Mouse (Mus musculus) urinary bladder, postnatal 25 days (tissue): ENCODE data around the gene Bdh1.
"Not testable (repeated sequence)": the region's sequence is repeated elsewhere in the genome, so short reads cannot be mapped to it uniquely, and the experiment has no call there.

Experiments used
- DNase-seq: peaks from one replicate; pipeline ENCODE4 v3.0.0; 2022; ENCODE audit warnings: low spot score

Gene Bdh1

GRCm38 (mm10) chr16:31422000-31422399, at the start of gene Bdh1:
Gene Bdh1 (plus strand): TSS chr16:31422280.
- DNase-seq: no peak

- DNase-seq: not testable (repeated sequence)
Observed at GRCm38 (mm10) chr16:31372316-31372715, 49.8 kb upstream of the Bdh1 start.

GRCm38 (mm10) chr16:31375877-31376582, 46.0 kb upstream of the Bdh1 start:
- not testable (repeated sequence) for DNase-seq

GRCm38 (mm10) chr16:31388269-31388668, 33.8 kb upstream of the Bdh1 start:
- not testable (repeated sequence) for DNase-seq

- DNase-seq: no peak
Observed at GRCm38 (mm10) chr16:31399231-31399630, 22.8 kb upstream of the Bdh1 start.

GRCm38 (mm10) chr16:31400908-31401692, 21.0 kb upstream of the Bdh1 start:
- no peak for DNase-seq

- DNase-seq: no peak
Observed at GRCm38 (mm10) chr16:31402096-31402495, 20.0 kb upstream of the Bdh1 start.

- DNase-seq: no peak
Observed at GRCm38 (mm10) chr16:31403971-31404370, 18.1 kb upstream of the Bdh1 start.

- DNase-seq: no peak
Observed at GRCm38 (mm10) chr16:31405040-31405439, 17.0 kb upstream of the Bdh1 start.

GRCm38 (mm10) chr16:31407872-31408271, 14.2 kb upstream of the Bdh1 start:
- DNase-seq: no peak

- no peak for DNase-seq
Observed at GRCm38 (mm10) chr16:31410969-31411368, 11.1 kb upstream of the Bdh1 start.

GRCm38 (mm10) chr16:31412321-31412720, 9.8 kb upstream of the Bdh1 start:
- peak; percentile 32 for DNase-seq

- DNase-seq: no peak
Observed at GRCm38 (mm10) chr16:31413777-31414176, 8.3 kb upstream of the Bdh1 start.

GRCm38 (mm10) chr16:31415885-31416450, 6.1 kb upstream of the Bdh1 start:
- no peak for DNase-seq

GRCm38 (mm10) chr16:31418704-31419103, 3.4 kb upstream of the Bdh1 start:
- DNase-seq: no peak

- no peak for DNase-seq
Observed at GRCm38 (mm10) chr16:31419457-31419856, 2.6 kb upstream of the Bdh1 start.

GRCm38 (mm10) chr16:31422722-31423121, 642 bp downstream of the Bdh1 start:
- no peak for DNase-seq

- no peak for DNase-seq
Observed at GRCm38 (mm10) chr16:31423368-31423767, 1.3 kb downstream of the Bdh1 start.

GRCm38 (mm10) chr16:31424416-31425187, 2.5 kb downstream of the Bdh1 start:
- DNase-seq: no peak

GRCm38 (mm10) chr16:31425508-31425907, 3.4 kb downstream of the Bdh1 start:
- peak; percentile 85 for DNase-seq

GRCm38 (mm10) chr16:31426496-31427126, 4.5 kb downstream of the Bdh1 start:
- DNase-seq: no peak

- DNase-seq: no peak
Observed at GRCm38 (mm10) chr16:31428335-31428674, 6.2 kb downstream of the Bdh1 start.
